Mouse (Mus musculus) lung, embryonic 14.5 days (tissue): ENCODE results near the gene Gm37240. TPM values are rescaled to one million over a fixed set of nuclear protein-coding genes. Genes with fewer than 3 reads are reported as not detected.
A peak's percentile ranks its signal among the peaks of the same experiment; 100 is the strongest.

Experiments
- ATAC-seq: fragments of 200-750 bp; cut with Nextera tagmentation; 2 replicates; pipeline ENCODE4 v1.8.0; 2017; ENCODE audit warnings: mild to moderate bottlenecking, moderate TSS enrichment, moderate library complexity; ENCODE audit not compliant: insufficient read depth
- DNase-seq: peaks from one replicate; pipeline ENCODE4 v3.0.0-alpha.2; 2015
- H3K27ac ChIP-seq: fragments of 300-500 bp; sonication (generic); 2 replicates; pipeline ENCODE4 v1.5.1; 2014; ENCODE audit warnings: low read depth, mild to moderate bottlenecking, moderate library complexity
- H3K27me3 ChIP-seq: fragments of 300-500 bp; sonication (generic); 2 replicates; pipeline ENCODE4 v1.6.1; 2014; ENCODE audit warnings: low read length, control low read depth; ENCODE audit not compliant: insufficient read depth
- H3K36me3 ChIP-seq: fragments of 300-500 bp; sonication (generic); 2 replicates; pipeline ENCODE4 v1.6.1; 2014; ENCODE audit warnings: control low read depth; ENCODE audit not compliant: insufficient read depth
- H3K4me1 ChIP-seq: fragments of 300-500 bp; sonication (generic); 2 replicates; pipeline ENCODE4 v1.6.1; 2014; ENCODE audit warnings: antibody characterized with exemption, control low read depth; ENCODE audit not compliant: insufficient read depth
- H3K4me2 ChIP-seq: fragments of 300-500 bp; sonication (generic); 2 replicates; pipeline ENCODE4 v1.6.1; 2014; ENCODE audit warnings: mild to moderate bottlenecking
- H3K4me3 ChIP-seq: fragments of 300-500 bp; sonication (generic); 2 replicates; pipeline ENCODE4 v1.5.1; 2014; ENCODE audit warnings: low read depth, low read length
- H3K9ac ChIP-seq: fragments of 300-500 bp; sonication (generic); 2 replicates; pipeline ENCODE4 v1.6.1; 2014
- H3K9me3 ChIP-seq: fragments of 300-500 bp; sonication (generic); 2 replicates; pipeline ENCODE4 v1.6.1; 2016; ENCODE audit warnings: low read depth, low read length, control low read depth
- CTCF ChIP-seq: IDR thresholded peaks from 2 replicates; pipeline ENCODE4 v1.5.1; 2016; ENCODE audit warnings: antibody characterized with exemption, low read depth
- WGBS: fragments of 180-500 bp; shearing (Covaris S2); extraction: QIAGEN DNeasy Blood & Tissue Kit; methylation state at CpG from one replicate; pipeline ENCODE4 v1.1.7; 2014; 5-methylcytosine and 5-hydroxymethylcytosine counted together
- polyA plus RNA-seq: library from polyadenylated mRNA; unstranded; fragments of >200 nt; fragmentation: Nextera tagmentation; extraction: Ambion mirVana; gene quantifications from 2 replicates; pipeline ENCODE4 v1.2.1, GENCODE M21; 2014

The Gm37240 gene
- polyA plus RNA-seq, 1 experiment from 2014 or later: 4.5 TPM

DNA sequence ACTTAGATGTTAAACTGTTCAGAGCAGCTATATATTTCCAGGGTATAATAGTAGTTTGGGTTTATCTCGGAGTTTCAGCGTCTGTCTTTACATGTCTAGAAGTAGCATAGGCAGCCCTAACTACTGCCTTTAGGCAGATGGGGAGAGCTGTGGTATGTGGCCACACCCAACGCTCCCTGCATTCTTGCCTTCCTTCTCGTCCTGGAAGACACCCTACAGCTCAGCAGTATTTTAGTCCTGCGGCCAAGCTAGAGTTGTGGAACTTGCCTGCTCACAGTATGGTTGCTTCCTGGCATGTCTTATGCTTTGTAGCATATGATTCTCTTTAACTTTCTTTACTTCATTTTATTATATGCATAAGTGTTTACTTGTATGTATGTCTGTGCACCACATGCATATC is 915.8 kb downstream of the Gm37240 start:
- ATAC-seq (no peak), DNase-seq (no peak)
- no peaks in the 10 kb centered on the region for H3K9me3 ChIP-seq
- no peak overlapping the region for H3K9ac ChIP-seq
- peaks cover 41% of the 10 kb centered on the region for H3K36me3 ChIP-seq
- no peak overlapping the region for H3K4me3 ChIP-seq
- no peak overlapping the region for H3K27ac ChIP-seq
- 77% methylated on average over 5 of the region's 5 CpGs for WGBS
- TF ChIP-seq CTCF: no peak
- H3K4me1 ChIP-seq: no peaks in the 10 kb centered on the region
- H3K4me2 ChIP-seq: no peak overlapping the region
- no peaks in the 10 kb centered on the region for H3K27me3 ChIP-seq

DNA sequence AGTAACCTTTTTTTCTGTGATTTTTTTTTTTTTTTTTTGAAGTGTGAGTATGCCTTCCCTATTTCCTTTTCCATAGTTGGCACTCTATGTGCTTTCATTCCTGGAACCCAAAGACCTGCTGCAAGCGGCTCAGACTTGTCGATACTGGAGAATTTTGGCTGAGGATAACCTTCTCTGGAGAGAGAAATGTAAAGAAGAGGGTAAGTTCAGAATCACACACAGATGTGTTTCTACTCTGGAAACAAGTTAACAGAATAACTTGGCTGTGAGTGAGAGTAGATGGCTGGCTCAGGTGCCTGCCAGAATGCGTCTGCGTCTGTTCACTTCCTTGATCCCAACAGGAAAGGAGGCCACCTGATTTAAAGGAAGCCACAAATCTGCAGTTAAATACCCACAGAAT is 920.0 kb downstream of the Gm37240 start:
- ATAC-seq: no peak
- TF ChIP-seq CTCF: no peak
- Histone ChIP-seq H3K36me3 (peaks cover 22% of the 10 kb centered on the region), H3K9me3 (no peaks in the 10 kb centered on the region), H3K4me2 (no peak overlapping the region), H3K27me3 (no peaks in the 10 kb centered on the region), H3K4me3 (no peak overlapping the region), H3K27ac (no peak overlapping the region), H3K9ac (no peak overlapping the region), H3K4me1 (no peaks in the 10 kb centered on the region)
- DNase-seq: no peak
- WGBS: 86% methylated on average over 4 of the region's 4 CpGs

DNA sequence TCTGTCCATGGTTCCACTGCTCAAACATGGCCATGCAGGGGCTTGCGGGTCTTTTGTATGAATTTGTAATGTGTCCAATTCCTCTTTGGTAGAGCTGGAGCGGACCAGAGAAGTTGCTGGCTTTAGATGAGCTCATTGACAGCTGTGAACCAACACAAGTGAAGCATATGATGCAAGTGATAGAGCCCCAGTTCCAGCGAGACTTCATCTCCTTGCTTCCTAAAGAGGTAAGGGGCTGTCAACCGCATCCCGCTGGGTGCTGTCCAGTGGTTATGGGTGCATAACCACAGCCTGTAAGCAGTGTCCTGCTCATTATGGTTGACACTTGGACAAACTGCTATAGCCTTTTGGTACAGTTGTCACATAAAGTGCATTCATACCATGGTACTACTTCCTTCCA is 922.2 kb downstream of the Gm37240 start:
- Histone ChIP-seq H3K27ac (no peak overlapping the region), H3K4me2 (no peak overlapping the region), H3K27me3 (no peaks in the 10 kb centered on the region), H3K36me3 (peaks cover 4% of the 10 kb centered on the region; the same call in 1 of the 2 replicates), H3K9me3 (no peaks in the 10 kb centered on the region), H3K4me1 (no peaks in the 10 kb centered on the region), H3K4me3 (no peak overlapping the region), H3K9ac (no peak overlapping the region)
- ATAC-seq (no peak), DNase-seq (no peak)
- TF ChIP-seq CTCF: no peak
- 92% methylated on average over 5 of the region's 5 CpGs for WGBS

DNA sequence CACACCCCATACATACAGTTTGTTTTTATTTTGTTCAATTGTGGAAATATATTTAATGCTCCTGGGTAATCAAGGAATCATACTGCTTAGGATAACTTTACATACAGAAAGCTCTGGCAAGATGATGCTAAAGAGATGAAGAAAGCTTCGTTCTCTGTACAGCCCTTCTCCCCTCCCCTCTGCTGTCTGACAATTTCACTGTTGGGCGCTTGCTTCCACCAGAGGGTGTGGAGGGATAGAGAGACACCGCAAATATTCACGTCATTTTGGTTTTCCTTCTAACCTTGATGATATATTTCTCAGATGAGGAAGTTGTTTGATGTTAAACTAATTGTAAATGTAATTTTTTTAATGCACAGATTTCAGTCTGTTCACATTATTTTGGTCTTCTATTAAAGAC is 931.5 kb downstream of the Gm37240 start:
- Histone ChIP-seq H3K4me1 (no peaks in the 10 kb centered on the region), H3K9me3 (no peaks in the 10 kb centered on the region), H3K9ac (no peak overlapping the region), H3K27ac (no peak overlapping the region), H3K4me2 (no peak overlapping the region), H3K36me3 (peaks cover 3% of the 10 kb centered on the region; the same call in 1 of the 2 replicates), H3K27me3 (no peaks in the 10 kb centered on the region), H3K4me3 (no peak overlapping the region)
- no peak for TF ChIP-seq CTCF
- DNase-seq (no peak), ATAC-seq (no peak)
- 74% methylated on average over 4 of the region's 4 CpGs for WGBS

DNA sequence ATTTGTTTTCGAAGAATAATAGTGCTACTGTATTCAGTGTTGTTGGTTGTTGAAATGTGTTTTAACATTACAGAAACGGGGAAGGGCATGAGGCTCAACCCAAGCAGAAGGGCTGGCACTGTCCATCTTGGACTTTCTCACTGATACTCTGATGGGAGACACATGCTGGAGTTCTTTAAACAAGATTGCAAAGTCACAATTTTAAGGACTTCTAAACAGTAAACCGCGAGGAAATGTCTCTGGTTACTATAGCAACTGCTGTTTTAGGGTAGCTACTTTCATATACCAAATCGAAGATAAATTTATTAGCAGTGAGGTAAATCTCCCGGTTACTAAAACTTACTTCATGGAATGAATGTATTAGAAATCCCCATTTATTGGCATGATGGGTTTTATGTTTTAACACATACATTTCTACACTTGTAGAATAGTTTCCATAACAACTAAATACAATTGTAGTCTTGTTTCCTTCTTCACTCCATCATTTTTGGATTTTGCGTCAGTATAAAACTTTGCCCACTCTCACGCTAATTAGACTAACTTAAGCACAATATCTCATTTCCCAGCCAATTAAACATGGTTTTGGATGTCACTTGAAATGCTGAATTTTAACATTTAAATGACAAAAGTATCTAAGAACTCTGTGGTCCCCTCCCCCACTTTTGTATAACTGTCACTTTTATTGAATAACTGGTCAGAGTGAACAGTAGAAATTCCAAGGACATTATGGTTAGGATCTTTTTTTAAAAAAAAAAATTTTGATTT is 932.1 kb downstream of the Gm37240 start:
- Histone ChIP-seq H3K4me3 (no peak overlapping the region), H3K4me1 (no peaks in the 10 kb centered on the region), H3K9me3 (no peaks in the 10 kb centered on the region), H3K36me3 (peaks cover 3% of the 10 kb centered on the region; the same call in 1 of the 2 replicates), H3K9ac (no peak overlapping the region), H3K4me2 (no peak overlapping the region), H3K27me3 (no peaks in the 10 kb centered on the region), H3K27ac (no peak overlapping the region)
- TF ChIP-seq CTCF: no peak
- ATAC-seq (no peak), DNase-seq (no peak)
- 85% methylated on average over 8 of the region's 8 CpGs for WGBS

DNA sequence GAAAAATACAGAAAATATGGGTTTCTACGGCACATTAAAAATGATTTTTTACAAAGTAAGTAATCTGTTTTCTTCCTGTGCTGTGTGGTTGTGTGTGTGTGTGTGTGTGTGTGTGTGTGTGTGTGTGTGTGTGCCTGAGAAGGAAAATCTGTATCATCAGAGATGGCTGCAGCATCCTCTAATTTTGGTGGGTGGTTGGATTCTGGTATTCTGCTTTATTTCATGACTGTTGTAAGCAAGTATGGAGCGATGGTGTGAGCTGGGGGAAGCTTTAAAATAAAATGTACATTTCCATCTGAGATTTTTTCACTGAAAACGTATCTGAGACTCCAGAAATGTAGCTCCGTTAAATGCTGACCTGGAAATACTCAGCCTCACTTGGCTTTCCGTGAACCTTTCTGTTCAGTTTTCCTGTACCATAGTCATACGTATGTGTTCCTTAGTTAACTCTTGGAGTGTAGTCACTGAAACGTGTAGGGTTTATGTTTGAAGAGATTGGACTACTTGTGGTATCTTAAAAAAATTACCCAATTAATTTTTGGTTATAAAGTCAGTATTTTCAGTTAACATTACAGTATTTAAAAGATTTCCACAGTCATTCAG is 934.6 kb downstream of the Gm37240 start:
- Histone ChIP-seq H3K9me3 (no peaks in the 10 kb centered on the region), H3K9ac (peak overlapping the region; percentile 58), H3K27ac (peak overlapping the region; percentile 67), H3K4me1 (no peaks in the 10 kb centered on the region), H3K36me3 (no peaks in the 10 kb centered on the region), H3K4me2 (peak overlapping the region; percentile 72), H3K27me3 (no peaks in the 10 kb centered on the region), H3K4me3 (peak overlapping the region; percentile 41)
- no peak for TF ChIP-seq CTCF
- ATAC-seq (peak; percentile 26; the same call in 1 of the 2 replicates), DNase-seq (peak; percentile 16)
- 40% methylated on average over 7 of the region's 7 CpGs for WGBS

DNA sequence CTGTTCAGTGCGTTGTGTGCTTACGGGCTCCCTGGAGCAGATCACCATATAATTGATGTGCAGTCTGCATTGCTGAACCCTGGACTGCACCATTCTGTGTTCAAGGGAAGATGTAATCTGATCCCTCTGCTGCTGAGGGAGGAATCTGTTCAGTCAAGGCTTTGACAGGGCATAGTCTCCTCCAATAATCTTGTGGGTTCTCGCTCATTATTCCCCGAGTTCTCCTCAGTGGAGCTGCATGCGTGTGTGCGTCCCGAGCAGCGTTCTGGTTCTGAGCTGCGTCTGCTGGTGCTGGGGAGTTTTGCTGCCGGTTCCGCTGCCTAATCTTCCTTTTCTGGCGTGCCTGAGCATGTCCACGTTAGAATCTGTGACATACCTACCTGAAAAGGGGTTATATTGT is 935.2 kb downstream of the Gm37240 start:
- no peaks in the 10 kb centered on the region for H3K27me3 ChIP-seq
- H3K4me1 ChIP-seq: no peaks in the 10 kb centered on the region
- H3K9me3 ChIP-seq: no peaks in the 10 kb centered on the region
- ATAC-seq: peak; percentile 100
- H3K36me3 ChIP-seq: no peaks in the 10 kb centered on the region
- WGBS: 4% methylated on average over 13 of the region's 13 CpGs
- H3K9ac ChIP-seq: peak overlapping the region; percentile 58
- no peak for TF ChIP-seq CTCF
- H3K4me2 ChIP-seq: peak overlapping the region; percentile 72
- peak overlapping the region; percentile 67 for H3K27ac ChIP-seq
- peak; percentile 93 for DNase-seq
- peak overlapping the region; percentile 41 for H3K4me3 ChIP-seq
